Mouse (Mus musculus) forebrain, embryonic 15.5 days (tissue): ENCODE data around the gene Syt1. TPM values are rescaled to one million over a fixed set of nuclear protein-coding genes. Genes with fewer than 3 reads are reported as not detected.
A peak's percentile ranks its signal among the peaks of the same experiment; 100 is the strongest.

Experiments
- ATAC-seq: fragments of 200-750 bp; cut with Nextera tagmentation; replicated peaks from 2 replicates; pipeline ENCODE4 v1.8.0; 2017; ENCODE audit warnings: mild to moderate bottlenecking, moderate TSS enrichment, moderate library complexity
- H3K27ac ChIP-seq: fragments of 300-500 bp; sonication (generic); replicated peaks from 2 replicates; pipeline ENCODE4 v1.5.1; 2015; ENCODE audit warnings: mild to moderate bottlenecking, inconsistent platforms
- H3K27me3 ChIP-seq: fragments of 300-500 bp; sonication (generic); 2 replicates; pipeline ENCODE4 v1.6.1; 2015; ENCODE audit warnings: inconsistent platforms
- H3K36me3 ChIP-seq: fragments of 300-500 bp; sonication (generic); 2 replicates; pipeline ENCODE4 v1.6.1; 2015; ENCODE audit warnings: mild to moderate bottlenecking, inconsistent platforms
- H3K4me1 ChIP-seq: fragments of 300-500 bp; sonication (generic); 2 replicates; pipeline ENCODE4 v1.6.1; 2015; ENCODE audit warnings: inconsistent platforms
- H3K4me2 ChIP-seq: fragments of 300-500 bp; sonication (generic); replicated peaks from 2 replicates; pipeline ENCODE4 v1.6.1; 2015; ENCODE audit warnings: mild to moderate bottlenecking, inconsistent platforms
- H3K4me3 ChIP-seq: fragments of 300-500 bp; sonication (generic); 2 replicates; pipeline ENCODE4 v1.5.1; 2015; ENCODE audit warnings: mild to moderate bottlenecking, inconsistent platforms
- H3K9ac ChIP-seq: fragments of 300-500 bp; sonication (generic); replicated peaks from 2 replicates; pipeline ENCODE4 v1.6.1; 2015; ENCODE audit warnings: mild to moderate bottlenecking, inconsistent platforms
- H3K9me3 ChIP-seq: fragments of 300-500 bp; sonication (generic); 2 replicates; pipeline ENCODE4 v1.6.1; 2016; ENCODE audit warnings: inconsistent platforms
- WGBS: fragments of 180-500 bp; shearing (Covaris S2); methylation state at CpG from one replicate; pipeline ENCODE4 v1.1.7; 2015; ENCODE audit warnings: mixed read lengths; 5-methylcytosine and 5-hydroxymethylcytosine counted together
- polyA plus RNA-seq: library from polyadenylated mRNA; unstranded; fragments of >200 nt; fragmentation: Nextera tagmentation; extraction: Ambion mirVana; gene quantifications from 2 replicates; pipeline ENCODE4 v1.2.1, GENCODE M21; 2015

Gene Syt1
- 83.0 and 88.3 TPM in 2 replicates for polyA plus RNA-seq

GRCm38 (mm10) chr10:109010241-109011193 is at the start of gene Syt1:
Gene Syt1, minus strand, starts transcription at chr10:109010982.
- WGBS: under 1% methylated on average over 37 of the region's 37 CpGs

DNA sequence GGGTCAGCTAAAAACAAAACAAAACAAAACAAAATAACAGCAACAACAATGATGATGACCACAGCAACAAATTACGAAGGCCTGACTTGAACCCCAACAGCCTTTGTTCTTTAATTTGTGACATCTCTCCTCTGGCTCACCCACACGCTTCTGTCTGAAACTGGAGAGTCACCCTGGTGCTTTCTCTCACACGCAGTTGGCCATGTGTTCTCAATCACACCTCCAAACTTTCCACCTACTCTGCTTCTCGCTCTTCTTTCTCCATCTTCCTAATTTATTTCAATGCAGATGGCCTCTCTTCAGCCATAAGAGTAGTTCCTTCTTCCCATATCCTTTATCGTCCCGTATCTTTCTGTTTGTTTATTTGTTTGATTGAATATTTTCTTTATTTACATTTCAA is 45.7 kb upstream of the Syt1 start:
- Histone ChIP-seq H3K27me3 (no peaks in the 10 kb centered on the region), H3K36me3 (no peaks in the 10 kb centered on the region), H3K4me1 (no peaks in the 10 kb centered on the region), H3K4me2 (no peak overlapping the region), H3K9me3 (no peaks in the 10 kb centered on the region), H3K9ac (no peak overlapping the region), H3K4me3 (no peak overlapping the region), H3K27ac (no peak overlapping the region)
- 87% methylated on average over 6 of the region's 6 CpGs for WGBS
- ATAC-seq: no peak

More at GRCm38 (mm10) chr10:109010241-109011193, at the start of gene Syt1:
- Histone ChIP-seq H3K36me3 (no peaks in the 10 kb centered on the region), H3K27me3 (0 out of 2 replicates have a peak, but pooled peaks cover 2% of the 10 kb centered on the region), H3K27ac (peak within 1 kb of the TSS; percentile 92), H3K4me1 (peaks cover 20% of the 10 kb centered on the region), H3K9ac (peak within 1 kb of the TSS; percentile 89), H3K4me3 (peak within 1 kb of the TSS; percentile 93), H3K9me3 (no peaks in the 10 kb centered on the region), H3K4me2 (peak within 1 kb of the TSS; percentile 99)
- peak; percentile 100 for ATAC-seq

DNA sequence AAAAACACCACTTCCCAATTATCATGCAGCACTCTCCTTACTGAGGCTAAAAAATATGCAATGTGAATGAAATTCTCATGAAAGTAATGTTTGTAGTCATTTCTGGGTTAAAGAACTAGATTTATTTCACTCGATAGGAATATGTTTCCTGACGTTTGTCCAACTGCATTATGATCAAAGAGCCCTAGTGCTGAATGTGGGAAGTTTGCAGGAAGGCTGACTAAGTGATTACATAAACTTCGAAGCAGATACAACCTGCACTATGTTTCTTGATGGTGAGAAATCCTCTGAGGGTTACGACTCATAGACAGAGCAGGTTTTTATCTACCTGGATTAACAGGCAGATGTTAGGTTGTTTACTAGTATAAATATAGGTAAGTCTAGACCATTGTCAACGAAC is 36.8 kb upstream of the Syt1 start:
- H3K36me3 ChIP-seq: no peaks in the 10 kb centered on the region

DNA sequence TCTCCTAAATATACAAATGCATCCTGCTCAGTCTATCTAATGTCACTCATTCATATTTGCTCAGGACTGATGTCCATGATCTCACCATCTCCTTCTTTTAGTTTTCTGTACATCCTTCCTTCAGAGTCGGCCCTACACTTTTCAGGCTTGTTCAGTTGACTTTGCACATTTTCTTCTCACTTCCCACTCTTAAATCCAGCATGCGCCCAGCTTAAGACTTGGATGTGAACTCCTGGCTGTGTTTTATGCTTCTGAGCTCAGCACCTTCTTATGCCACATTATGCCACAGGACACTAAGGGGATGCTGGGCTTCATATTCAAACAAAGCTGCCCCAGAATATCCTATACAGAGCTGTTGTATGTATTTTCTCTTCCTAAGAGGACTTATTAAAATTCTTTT is 36.2 kb upstream of the Syt1 start:
- H3K4me3 ChIP-seq: no peak overlapping the region
- H3K27me3 ChIP-seq: no peaks in the 10 kb centered on the region
- no peaks in the 10 kb centered on the region for H3K9me3 ChIP-seq
- H3K4me1 ChIP-seq: no peaks in the 10 kb centered on the region
- H3K36me3 ChIP-seq: no peaks in the 10 kb centered on the region
- H3K9ac ChIP-seq: no peak overlapping the region
- WGBS: 86% methylated on average over 2 of the region's 2 CpGs
- no peak overlapping the region for H3K27ac ChIP-seq
- H3K4me2 ChIP-seq: no peak overlapping the region
- ATAC-seq: no peak

More for the DNA sequence above, 36.8 kb upstream of the Syt1 start:
- Histone ChIP-seq H3K9me3 (no peaks in the 10 kb centered on the region), H3K27me3 (no peaks in the 10 kb centered on the region), H3K27ac (no peak overlapping the region), H3K4me3 (no peak overlapping the region), H3K9ac (no peak overlapping the region), H3K4me1 (no peaks in the 10 kb centered on the region), H3K4me2 (no peak overlapping the region)
- ATAC-seq: no peak
- WGBS: 83% methylated on average over 5 of the region's 5 CpGs

GRCm38 (mm10) chr10:109011226-109012165 is 714 bp upstream of the Syt1 start:
- peak; percentile 71 for ATAC-seq
- H3K9me3 ChIP-seq: no peaks in the 10 kb centered on the region
- H3K4me1 ChIP-seq: peaks cover 20% of the 10 kb centered on the region
- no peaks in the 10 kb centered on the region for H3K36me3 ChIP-seq
- 0 out of 2 replicates have a peak, but pooled peaks cover 2% of the 10 kb centered on the region for H3K27me3 ChIP-seq
- H3K4me2 ChIP-seq: peak overlapping the region; percentile 99
- 1% methylated on average over 26 of the region's 29 CpGs for WGBS
- peak overlapping the region; percentile 89 for H3K9ac ChIP-seq
- peak overlapping the region; percentile 92; the same call in 1 of the 2 replicates for H3K27ac ChIP-seq
- H3K4me3 ChIP-seq: peak overlapping the region; percentile 93

GRCm38 (mm10) chr10:109009831-109010230 is 951 bp downstream of the Syt1 start:
- 3% methylated on average over 1 of the region's 1 CpGs for WGBS
- Histone ChIP-seq H3K4me2 (peak overlapping the region; percentile 99), H3K4me1 (peaks cover 20% of the 10 kb centered on the region), H3K36me3 (no peaks in the 10 kb centered on the region), H3K4me3 (peak overlapping the region; percentile 93), H3K9ac (peak overlapping the region; percentile 89), H3K27ac (peak overlapping the region; percentile 92), H3K9me3 (no peaks in the 10 kb centered on the region), H3K27me3 (0 out of 2 replicates have a peak, but pooled peaks cover 2% of the 10 kb centered on the region)
- no peak for ATAC-seq

DNA sequence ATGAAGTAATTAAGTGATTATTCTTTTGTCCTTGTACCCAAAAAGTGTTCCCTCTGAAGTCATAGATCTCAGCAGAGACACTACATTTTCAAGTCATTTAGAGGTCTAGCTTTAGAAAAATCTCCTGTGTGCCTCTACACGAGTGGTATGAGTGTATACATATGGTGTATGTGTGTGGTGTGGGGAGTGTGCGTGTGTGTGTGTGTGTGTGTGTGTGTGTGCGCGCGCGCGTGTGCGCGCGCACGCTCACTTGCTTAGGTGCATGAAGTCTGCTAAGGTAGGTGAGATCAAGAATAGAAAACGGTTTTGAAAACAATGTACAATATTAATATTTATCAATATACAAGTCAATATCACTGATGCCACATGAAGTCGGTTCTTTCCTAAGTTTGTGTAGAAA is 2.3 kb downstream of the Syt1 start:
- no peak for ATAC-seq
- H3K9ac ChIP-seq: no peak overlapping the region
- no peak overlapping the region for H3K27ac ChIP-seq

GRCm38 (mm10) chr10:109003482-109003881 is 7.3 kb downstream of the Syt1 start:
- no peaks in the 10 kb centered on the region for H3K36me3 ChIP-seq
- 80% methylated on average over 4 of the region's 4 CpGs for WGBS
- no peaks in the 10 kb centered on the region for H3K9me3 ChIP-seq
- H3K27ac ChIP-seq: no peak overlapping the region
- H3K4me3 ChIP-seq: no peak overlapping the region
- ATAC-seq: no peak
- no peaks in the 10 kb centered on the region for H3K27me3 ChIP-seq
- no peak overlapping the region for H3K9ac ChIP-seq
- no peak overlapping the region for H3K4me2 ChIP-seq
- peaks cover 4% of the 10 kb centered on the region for H3K4me1 ChIP-seq

More for the DNA sequence above, 2.3 kb downstream of the Syt1 start:
- 0 out of 2 replicates have a peak, but pooled peaks cover 2% of the 10 kb centered on the region for H3K27me3 ChIP-seq
- WGBS: 94% methylated on average over 13 of the region's 13 CpGs
- H3K4me3 ChIP-seq: peak overlapping the region; percentile 93
- peak overlapping the region; percentile 99 for H3K4me2 ChIP-seq
- H3K9me3 ChIP-seq: no peaks in the 10 kb centered on the region
- H3K36me3 ChIP-seq: no peaks in the 10 kb centered on the region
- peaks cover 23% of the 10 kb centered on the region for H3K4me1 ChIP-seq

GRCm38 (mm10) chr10:108987250-108987649 is 23.5 kb downstream of the Syt1 start:
- Histone ChIP-seq H3K4me1 (no peaks in the 10 kb centered on the region), H3K36me3 (0 out of 2 replicates have a peak, but pooled peaks cover 6% of the 10 kb centered on the region), H3K4me2 (no peak overlapping the region), H3K27ac (no peak overlapping the region), H3K9me3 (no peaks in the 10 kb centered on the region), H3K27me3 (no peaks in the 10 kb centered on the region), H3K9ac (no peak overlapping the region), H3K4me3 (no peak overlapping the region)
- 96% methylated on average over 2 of the region's 2 CpGs for WGBS
- ATAC-seq: no peak

DNA sequence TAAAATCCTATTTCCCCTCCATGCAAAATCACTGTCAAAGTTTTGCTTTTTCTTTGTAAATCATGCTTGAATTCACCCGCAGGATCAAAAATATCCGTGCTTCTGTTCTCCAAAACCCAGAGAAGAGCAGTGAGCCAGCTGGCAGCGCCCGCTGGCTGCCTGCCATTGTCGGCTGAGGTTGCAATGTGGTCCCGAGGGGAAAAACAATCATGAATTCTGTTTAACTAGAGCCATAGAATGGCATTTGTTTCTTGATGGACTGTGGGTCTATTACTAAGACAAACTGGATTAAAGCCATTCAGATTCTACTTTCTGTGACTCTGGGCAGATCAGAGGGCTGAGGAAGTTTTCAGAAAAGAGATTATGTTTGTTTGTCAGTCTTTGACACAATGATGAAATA is 31.1 kb downstream of the Syt1 start:
- Histone ChIP-seq H3K9ac (no peak overlapping the region), H3K4me2 (no peak overlapping the region), H3K4me3 (no peak overlapping the region), H3K36me3 (0 out of 2 replicates have a peak, but pooled peaks cover 6% of the 10 kb centered on the region), H3K9me3 (no peaks in the 10 kb centered on the region), H3K27me3 (no peaks in the 10 kb centered on the region), H3K4me1 (peaks cover 15% of the 10 kb centered on the region), H3K27ac (peak overlapping the region; percentile 48; the same call in 1 of the 2 replicates)
- peak; percentile 92 for ATAC-seq
- WGBS: 9% methylated on average over 6 of the region's 6 CpGs

DNA sequence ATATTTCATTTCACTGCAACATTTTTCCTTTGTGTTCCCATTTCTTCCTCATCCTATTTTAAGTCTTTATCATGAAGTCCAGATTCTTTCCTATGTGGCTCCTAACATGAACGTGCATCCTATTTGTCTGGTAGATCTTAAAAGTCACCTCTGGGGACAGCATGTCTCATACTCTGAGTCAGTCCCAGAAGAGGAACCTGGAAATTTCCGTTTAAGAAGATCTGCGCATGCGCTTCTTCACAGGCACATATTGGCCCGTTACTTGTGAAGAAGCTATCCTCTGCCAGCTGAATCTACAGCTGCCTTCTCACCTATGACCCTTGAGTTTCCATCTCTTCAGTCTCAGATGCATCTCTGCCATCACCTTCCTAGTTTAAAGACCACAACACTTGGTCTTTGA is 55.8 kb downstream of the Syt1 start:
- 94% methylated on average over 5 of the region's 5 CpGs for WGBS
- Histone ChIP-seq H3K9ac (no peak overlapping the region), H3K9me3 (no peaks in the 10 kb centered on the region), H3K27me3 (no peaks in the 10 kb centered on the region), H3K4me2 (no peak overlapping the region), H3K4me3 (no peak overlapping the region), H3K36me3 (no peaks in the 10 kb centered on the region), H3K27ac (no peak overlapping the region), H3K4me1 (no peaks in the 10 kb centered on the region)
- no peak for ATAC-seq
